Mouse (Mus musculus) layer of hippocampus, adult 18-20 months (tissue): ENCODE data around the gene Fryl. TPM values are rescaled to one million over a fixed set of nuclear protein-coding genes. Genes with fewer than 3 reads are reported as not detected.
"Not testable (repeated sequence)": the region's sequence is repeated elsewhere in the genome, so short reads cannot be mapped to it uniquely, and the experiment has no call there.

Experiments used
- DNase-seq, 2 experiments: peaks; one replicate each; pipeline ENCODE4 v3.0.0; 2022; ENCODE audit warnings: low spot score in 2 of 2
- total RNA-seq, 2 experiments: library from RNA; stranded (reverse); gene quantifications; 2 replicates each; pipeline ENCODE4 v1.2.3; 2021

Fryl gene
- total RNA-seq, 2 experiments from 2014 or later: 63.6 to 66.7 TPM

DNA sequence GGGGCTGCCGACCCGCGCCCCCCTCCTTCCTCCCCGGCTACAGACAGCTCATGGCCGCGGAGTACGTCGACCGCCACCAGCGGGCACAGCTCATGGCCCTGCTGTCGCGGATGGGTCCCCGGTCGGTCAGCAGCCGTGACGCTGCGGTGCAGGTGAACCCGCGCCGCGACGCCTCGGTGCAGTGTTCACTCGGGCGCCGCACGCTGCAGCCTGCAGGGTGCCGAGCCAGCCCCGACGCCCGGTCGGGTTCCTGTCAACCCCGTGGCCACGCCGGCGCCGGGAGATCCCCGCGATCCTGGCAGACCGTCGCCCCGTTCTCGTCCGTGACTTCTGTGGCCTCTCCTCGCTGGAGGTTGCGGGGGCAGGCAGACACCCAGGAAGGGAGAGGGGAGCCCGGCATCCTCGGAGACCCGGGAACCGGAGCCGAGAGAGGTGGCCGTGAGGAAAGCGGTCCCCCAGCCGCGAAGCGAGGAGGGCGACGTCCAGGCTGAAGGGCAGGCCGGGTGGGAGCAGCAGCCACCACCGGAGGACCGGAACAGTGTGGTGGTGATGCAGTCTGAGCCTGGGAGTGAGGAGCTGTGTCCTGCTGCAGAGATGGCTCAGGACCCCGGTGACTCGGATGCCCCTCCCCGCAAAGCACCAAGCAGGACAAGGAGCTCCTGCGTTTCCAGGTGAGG, 242.7 kb downstream of the Fryl start:
- not testable (repeated sequence) for DNase-seq

DNA sequence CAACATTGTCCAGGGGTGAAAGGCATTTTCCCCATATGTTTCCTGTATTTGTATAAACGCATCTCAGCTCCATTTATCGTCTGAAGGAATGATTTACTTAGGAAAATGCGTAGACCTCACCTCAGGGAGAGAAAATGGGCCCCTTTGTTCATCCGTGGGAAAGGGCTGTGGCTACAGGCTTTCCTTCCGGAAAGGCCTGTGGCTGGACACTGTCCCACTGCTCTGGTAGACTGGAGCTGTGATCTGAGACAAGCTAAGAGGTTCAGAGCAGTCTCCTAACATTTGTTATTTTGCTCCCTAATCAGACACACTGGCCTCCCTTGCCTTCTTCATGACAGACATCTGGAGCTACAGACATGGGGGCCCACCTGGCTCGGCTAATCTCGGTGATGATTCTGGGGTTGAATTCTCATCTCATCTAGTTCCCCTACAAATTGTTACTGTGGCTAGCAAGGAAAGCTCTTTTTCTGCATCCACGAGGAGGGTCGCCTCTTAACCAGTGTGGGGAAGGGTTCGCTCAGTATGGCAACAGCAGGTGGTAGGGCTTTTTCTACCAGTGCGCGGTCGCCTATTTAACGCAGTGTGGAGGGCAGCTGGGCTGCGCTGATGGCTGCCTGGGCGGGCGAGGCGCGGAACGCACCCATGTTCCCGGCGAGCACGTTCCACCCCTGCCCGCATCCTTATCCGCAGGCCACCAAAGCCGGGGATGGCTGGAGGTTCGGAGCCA, 243.4 kb downstream of the Fryl start:
- DNase-seq: not testable (repeated sequence)

DNA sequence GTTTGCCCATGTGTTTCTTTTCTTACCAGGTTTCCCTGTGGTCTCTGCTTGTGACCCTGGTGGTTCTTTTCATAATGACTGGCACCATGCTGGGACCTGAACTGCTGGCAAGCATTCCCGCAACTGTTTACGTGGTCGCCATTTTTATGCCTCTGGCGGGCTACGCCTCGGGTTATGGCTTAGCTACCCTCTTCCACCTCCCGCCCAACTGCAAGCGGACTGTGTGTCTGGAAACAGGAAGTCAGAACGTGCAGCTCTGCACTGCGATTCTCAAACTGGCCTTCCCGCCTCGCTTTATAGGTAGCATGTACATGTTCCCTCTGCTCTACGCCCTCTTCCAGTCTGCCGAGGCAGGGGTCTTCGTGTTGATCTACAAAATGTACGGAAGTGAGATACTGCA, 244.6 kb downstream of the Fryl start:
- not testable (repeated sequence) for DNase-seq

DNA sequence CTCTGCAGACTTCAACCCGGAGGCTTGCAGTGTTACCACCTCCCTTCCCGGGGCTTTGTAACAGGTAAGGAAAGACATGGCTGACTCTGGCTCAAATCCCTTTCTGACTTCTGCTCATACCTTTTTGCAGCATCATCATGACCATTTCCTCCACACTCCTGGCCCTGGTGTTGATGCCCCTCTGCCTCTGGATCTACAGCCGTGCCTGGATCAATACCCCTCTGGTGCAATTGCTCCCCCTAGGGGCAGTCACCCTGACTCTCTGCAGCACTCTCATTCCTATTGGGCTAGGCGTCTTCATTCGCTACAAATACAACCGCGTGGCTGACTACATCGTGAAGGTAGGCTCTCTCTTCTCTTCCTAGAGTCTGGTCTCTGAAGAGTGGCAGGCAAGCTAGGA, 248.2 kb downstream of the Fryl start:
- not testable (repeated sequence) for DNase-seq

DNA sequence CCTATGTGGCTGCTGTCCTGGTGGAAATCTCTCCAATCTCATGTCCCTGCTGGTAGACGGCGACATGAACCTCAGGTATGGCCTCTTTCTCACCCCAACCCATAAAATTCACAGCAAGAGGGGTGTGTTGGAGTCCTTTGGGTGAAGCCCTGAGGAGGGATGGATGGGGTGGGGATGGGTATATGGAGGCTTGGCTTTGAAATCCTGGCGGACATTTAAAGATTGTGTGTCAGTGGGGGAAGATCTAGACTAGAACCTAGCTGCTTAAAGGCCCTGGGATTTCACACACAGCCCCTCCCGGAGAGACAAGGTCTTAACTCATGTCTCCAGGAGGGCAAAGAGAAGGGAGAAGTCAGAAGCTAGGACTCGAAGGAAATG, 248.8 kb downstream of the Fryl start:
- DNase-seq: no peak

DNA sequence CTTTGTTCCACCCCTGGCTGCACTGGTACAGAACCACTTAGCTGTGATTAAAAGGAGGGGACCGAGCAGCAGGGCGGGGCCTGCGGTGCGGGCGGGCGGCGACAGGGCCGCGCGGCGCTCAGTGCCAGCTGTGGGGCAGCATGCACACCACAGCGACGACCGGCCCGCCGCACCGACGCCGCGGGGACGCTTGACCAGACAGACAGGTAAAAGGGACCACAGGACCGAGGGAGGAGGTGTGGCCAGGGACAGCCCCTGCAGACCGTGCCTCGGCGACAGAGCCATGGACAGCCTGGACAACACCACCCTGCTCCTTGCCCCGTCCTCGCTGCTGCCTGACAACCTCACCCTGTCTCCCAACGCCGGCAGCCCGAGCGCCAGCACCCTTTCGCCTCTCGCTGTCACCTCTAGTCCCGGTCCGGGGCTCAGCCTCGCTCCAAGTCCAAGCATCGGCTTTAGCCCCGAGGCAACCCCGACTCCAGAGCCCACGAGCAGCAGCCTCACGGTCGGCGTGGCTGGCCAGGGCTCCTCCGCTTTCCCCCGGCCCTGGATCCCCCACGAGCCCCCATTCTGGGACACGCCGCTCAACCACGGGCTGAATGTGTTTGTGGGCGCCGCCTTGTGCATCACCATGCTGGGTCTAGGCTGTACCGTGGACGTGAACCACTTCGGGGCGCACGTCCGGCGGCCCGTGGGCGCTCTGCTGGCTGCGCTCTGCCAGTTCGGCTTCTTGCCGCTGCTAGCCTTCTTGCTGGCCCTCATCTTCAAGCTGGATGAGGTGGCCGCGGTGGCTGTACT, 249.4 kb downstream of the Fryl start, which contains the start of gene Slc10a4:
TSS of gene Slc10a4 (plus strand) at position 100 of the 798 bp plus-strand sequence.
- no peak for DNase-seq

DNA sequence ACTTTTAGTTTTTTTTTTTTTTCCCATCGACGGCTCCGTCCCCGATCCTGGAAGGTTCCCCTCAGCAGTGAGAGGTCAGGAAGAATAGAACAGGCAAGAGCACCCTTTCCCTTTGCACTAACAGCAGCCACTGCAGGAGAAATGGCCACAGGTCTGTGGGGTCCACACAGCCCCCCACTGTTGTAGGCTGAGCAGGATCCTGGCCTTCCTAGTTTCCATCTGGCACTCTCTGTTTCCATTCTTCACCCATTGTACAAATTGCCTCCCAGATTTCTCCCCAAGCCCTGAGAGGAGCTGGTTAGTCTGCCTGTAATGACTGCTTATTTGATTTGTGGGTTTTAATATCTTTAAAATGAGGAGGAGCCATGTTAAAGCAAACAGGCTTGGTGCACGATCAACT, 252.4 kb downstream of the Fryl start:
- DNase-seq: no peak

DNA sequence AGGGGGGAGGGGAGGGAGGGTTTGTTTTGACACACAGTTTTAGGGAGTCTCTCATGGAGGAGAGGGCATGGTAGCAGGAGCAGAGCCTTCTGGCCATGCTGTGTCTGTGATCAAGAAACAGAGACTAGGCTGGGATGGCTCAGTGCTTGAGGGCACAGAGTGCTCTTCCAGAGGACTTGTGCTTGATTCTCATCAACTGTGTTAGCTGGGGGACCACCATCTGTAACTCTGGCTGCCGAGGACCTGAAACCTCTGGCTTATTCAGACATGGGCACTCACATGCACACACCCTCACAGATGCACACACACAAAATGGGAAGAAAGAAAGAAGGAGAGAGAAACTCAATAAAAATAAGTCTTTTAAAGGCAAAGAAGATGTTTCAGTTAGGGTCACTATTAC, 257.9 kb downstream of the Fryl start:
- DNase-seq: not testable (repeated sequence)

DNA sequence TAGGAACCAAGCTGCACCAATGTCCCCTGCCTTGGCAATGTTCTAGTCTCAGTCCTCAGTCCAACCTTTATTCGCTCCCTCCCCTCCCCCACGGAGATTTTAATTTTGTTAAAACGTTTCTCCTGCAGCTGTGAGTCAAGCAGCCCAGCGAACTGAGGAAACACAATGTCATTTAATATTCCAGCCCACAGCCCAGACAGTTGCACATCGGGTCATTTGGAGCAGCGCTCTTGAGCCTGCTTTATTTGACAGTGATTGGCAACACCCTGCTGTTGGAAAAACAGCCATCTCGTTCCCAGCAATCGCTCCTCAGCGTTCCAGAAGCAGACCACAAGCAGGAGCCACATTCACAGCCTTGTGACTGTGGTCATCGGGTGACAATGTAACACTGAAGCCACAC, 261.0 kb downstream of the Fryl start:
- no peak for DNase-seq

DNA sequence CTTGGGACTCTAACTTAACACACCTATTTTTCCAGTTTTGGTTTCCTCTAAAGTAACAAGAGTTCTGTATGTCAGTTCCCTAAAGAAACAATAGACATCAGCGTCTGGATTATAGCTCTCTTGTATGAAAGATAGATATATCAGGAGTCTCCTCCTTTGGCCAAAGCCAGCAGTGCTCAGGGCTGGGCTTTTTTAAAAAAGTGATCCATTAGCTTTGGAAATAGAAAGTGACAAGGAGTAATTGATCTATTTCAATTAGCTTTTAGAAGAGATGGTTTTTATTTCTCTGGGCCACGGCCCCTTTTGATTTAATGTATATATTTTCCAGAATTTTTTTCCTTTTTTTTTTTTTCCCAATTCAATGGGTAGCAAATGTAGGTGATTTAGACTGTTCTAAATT, 261.5 kb downstream of the Fryl start:
- no peak for DNase-seq

DNA sequence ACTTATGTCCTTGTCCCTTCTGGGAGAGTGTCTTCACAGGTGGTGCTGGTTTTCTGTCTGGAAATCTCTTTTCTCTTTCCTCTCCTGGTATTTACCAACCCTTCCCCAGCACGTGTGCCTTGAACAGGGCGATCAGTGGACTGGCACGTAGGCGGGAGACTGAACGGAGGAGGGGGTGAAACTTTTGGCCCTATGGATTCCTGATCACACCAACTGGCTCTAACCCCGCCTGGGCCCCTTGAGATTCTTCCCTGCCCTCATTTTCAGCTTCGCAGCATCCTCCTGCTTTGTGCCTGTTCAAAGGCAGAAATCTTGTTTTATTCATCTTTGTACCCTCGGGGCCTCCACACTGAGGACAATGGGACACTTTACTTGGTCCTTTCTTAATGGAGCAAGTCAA, 262.0 kb downstream of the Fryl start:
- no peak for DNase-seq

DNA sequence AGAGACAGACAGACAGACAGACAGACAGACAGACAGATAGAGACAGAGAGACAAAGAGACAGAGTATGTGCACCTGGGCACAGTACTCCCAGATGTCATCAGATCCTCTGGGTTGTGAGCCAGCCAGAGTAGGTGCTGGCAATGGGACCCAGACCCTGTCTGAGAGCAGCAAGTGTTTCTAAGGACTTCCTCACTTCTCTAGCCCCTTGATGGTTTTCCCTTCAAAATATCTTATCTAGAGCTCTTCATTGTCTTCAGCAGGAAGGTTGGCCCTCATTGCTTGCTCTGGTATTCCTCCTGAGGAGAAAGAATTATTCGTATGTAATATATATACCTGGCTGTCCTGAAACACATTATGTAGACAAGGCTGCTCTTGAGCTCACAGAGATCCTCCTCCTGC, 263.9 kb downstream of the Fryl start:
- no peak for DNase-seq

DNA sequence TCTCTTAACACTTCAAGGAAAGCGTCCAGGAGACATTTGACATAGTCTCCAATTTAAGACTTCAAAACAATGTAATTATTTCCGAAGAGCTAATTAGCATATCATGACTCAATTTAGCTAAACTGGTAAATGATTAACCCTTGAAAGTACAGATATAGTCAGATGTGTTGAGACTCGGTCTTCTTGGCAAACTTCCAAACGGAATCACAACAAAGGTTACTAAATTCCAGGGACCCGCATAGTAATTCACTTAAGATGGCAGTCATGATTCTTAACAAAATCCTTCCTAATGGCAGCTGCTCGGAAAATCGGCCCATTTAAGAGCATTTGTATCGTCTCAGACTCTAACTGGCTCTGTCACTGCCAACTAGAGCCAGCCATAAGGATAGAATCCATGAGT, 266.7 kb downstream of the Fryl start:
- no peak for DNase-seq

DNA sequence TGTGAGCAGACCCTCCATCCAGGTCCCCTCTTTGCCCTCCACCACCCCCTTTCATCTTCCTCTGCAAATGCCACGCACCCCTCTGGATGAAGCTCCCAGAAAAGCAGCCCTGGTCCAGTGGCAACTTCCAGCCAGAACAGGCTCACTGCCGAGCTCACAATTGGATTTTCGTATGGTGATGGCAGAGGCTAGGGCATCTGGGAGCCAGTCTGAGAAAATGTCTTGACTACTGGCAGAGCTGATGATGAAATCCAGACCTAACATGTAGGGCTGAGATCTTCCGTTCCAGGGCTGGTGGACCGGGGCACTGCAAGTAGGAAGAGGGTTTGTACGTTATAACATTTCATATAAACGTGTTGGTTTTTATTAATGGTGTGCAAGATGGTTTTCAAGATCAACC, 268.6 kb downstream of the Fryl start:
- no peak for DNase-seq

DNA sequence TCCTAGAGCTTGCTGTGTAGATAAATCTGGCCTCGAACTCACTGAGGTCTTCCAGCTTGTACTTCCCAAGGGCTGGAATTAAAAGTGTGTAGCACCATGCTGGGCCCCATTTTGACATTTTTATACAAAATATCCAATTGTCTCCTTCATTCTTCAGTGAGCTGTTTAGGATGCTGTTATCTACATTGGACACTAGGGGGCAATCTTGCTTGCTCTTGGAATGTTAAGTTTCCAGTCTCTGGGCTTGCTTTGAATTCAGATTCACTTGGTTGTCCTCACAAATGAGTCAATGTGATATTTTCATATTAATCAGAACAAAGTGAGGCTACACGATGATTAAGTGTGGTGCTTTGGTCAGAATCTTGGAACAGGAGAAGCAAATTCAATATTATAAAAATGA, 272.3 kb downstream of the Fryl start:
- DNase-seq: peak in 1 of 2 experiments; percentile 58

DNA sequence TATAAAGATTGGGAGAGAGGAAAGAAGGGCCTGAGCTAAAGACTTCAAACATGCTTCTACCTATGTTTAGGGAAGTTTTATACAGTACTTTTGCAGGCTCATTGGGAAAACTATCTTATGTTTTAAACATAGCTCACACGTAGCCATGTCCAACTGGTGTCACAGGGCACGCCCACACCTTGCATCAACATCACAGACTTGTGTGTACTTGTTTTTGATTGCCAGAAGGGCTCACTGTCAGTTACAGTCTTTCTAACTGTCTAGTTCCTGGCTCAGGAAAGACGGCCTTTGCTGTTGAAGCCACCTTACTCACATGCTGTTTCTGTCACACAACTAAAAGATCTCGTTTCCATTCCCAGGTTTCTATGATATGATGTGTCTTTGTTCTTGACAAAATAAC, 279.9 kb downstream of the Fryl start:
- no peak for DNase-seq

DNA sequence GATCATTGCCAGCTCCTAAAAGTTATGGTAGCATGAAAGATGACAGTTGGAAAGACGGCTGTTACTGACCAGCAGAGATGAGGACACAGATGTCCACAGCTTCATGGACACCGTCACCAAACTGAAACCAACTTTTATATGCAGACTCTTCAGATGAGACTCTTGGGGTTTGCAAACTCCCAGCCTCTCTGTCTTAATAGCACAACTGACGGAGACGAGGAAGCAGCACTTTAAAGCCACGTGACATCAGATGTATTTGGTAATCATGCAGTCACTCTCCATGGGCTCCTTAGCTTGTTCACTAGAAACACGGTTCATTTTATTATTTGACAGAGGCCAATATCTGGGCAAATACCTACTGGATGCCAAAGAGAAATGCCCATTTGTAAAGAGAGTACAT, 280.4 kb downstream of the Fryl start:
- DNase-seq: no peak

DNA sequence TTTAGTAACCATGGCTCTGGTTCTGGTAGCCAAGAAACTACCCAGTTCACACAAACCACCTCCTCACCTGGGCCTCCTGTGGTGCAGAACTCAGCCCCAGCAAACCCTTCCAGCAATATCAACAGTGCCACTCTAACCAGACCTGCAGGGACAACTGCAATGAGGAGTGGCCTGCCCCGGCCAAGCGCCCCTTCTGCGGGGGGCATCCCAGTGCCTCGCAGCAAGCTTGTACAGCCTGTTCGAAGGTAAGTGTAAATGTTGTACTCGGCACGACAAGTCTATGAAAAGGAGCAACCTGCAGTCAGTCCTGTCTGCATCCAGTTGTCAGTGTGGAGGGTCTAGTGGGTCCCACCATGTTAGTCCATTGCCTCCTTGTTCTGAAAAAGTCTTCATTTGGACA, 281.8 kb downstream of the Fryl start, which contains the start of gene Gm10135:
TSS of gene Gm10135 (minus strand) at position 101 of the 400 bp plus-strand sequence.
- DNase-seq: no peak

DNA sequence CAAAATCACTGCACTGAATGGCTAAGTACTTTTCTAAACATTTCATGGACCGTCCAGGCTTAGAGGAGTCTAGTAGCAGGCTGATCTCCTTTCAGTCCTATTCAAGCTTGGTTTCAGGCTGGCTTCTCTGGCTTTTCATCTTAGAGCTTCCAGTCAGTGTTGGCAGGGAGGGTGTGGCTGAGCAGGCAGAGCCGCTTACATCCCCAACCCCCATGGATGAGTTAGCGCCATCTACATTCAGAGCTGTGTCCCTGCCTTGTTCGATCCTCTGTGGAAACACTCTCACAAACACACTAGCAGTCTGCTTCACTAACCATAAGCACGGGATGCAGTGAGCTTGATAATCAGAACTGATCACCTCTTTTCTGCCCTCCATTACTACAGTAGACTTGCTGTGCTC, 283.5 kb downstream of the Fryl start:
- no peak for DNase-seq

DNA sequence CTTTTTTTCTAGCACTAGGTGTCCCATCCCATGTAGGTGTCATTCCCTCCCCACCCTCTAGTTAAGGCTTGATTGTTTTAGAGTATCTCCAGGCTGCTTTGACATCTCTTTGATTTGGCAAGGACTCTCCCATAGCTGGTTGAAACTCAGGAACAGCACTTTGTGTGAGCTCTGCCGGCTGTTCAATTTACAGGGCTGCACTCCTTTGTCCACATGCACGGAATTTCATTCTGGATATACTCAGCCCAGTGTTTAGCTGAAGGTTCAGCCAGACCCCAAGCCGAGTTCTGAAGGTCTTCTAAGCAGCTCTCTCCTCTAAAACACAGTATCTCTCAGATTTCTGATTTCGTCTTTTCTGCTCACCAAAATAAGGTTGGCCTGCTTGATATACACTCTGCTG, 284.0 kb downstream of the Fryl start:
- no peak for DNase-seq
